Mouse (Mus musculus): ENCODE data around the gene Olfr792.

GRCm38 (mm10) chr10:129567355-129567754, 28.4 kb downstream of the Olfr792 start, which contains the start of gene Olfr794:
- no peak for TF ChIP-seq CTCF (IDR thresholded peaks at IDR 0.05; ENCODE audit: low read depth, low read length)
- no peak for TF ChIP-seq GATA1 (IDR thresholded peaks at IDR 0.05; ENCODE audit: borderline replicate concordance, low read length)
- TF ChIP-seq TAL1 (conservative IDR thresholded peaks at IDR 0.05; ENCODE audit: low read depth, low read length) = no peak
